Mouse (Mus musculus) G1E (cell line): ENCODE data around the gene Nrl.

Experiments
- CTCF ChIP-seq: IDR thresholded peaks from 2 replicates; pipeline ENCODE4 v1.5.1; 2012; ENCODE audit warnings: low read depth, low read length, inconsistent platforms, mixed read lengths
- POLR2AphosphoS5 ChIP-seq: IDR thresholded peaks from 2 replicates; pipeline ENCODE4 v1.6.1; 2012; ENCODE audit warnings: low read depth, low read length, inconsistent platforms; ENCODE audit not compliant: insufficient replicate concordance
- TAL1 ChIP-seq: conservative IDR thresholded peaks from 2 replicates; pipeline ENCODE4 v1.6.1; 2012; ENCODE audit warnings: low read depth, low read length, inconsistent platforms, mixed read lengths

DNA sequence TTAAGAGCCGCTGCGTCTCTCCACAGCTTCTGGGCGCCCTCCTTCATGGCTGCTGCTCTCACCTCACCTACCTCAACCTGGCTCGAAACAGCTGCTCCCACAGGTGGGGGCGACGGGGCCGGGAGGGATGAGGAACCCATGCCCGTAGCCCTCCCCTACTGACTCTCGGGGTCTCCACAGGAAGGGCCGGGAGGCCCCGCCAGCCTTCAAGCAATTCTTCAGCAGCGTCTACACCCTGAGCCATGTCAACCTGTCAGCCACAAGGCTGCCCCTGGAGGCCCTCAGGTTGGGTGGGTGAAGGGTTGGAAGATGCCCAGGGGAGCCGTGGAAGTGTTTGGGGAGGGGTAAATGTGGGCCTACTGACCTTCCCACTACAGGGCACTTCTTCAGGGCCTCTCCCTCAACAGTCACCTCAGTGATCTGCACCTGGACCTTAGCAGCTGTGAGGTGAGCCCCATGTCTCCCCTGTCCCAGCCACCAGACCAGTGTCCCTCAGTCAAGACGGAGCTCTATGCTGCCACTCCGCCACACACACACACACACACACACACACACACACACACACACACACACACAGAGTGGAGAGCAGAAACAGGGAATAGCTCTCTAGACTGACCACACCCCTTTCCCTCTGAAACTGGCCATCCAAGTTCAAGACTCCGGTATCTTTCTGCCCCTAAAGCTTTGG is 27.9 kb downstream of the Nrl start:
- TF ChIP-seq TAL1: no peak
- TF ChIP-seq CTCF: no peak
- TF ChIP-seq POLR2AphosphoS5: no peak
